Mouse (Mus musculus) mammary gland, adult 2 months (tissue): ENCODE measurements around the gene Vasn. TPM values are rescaled to one million over a fixed set of nuclear protein-coding genes. Genes with fewer than 3 reads are reported as not detected.

Experiments
- polyA plus RNA-seq: library from polyadenylated mRNA; depleted of rRNA; stranded (reverse); fragments of >200 nt; gene quantifications from 2 replicates; pipeline ENCODE4 v1.2.3, GENCODE M21; 2012; ENCODE audit warnings: low replicate concordance; rRNA removed

Vasn gene
- 55.7 and 69.7 TPM in 2 replicates for polyA plus RNA-seq

DNA sequence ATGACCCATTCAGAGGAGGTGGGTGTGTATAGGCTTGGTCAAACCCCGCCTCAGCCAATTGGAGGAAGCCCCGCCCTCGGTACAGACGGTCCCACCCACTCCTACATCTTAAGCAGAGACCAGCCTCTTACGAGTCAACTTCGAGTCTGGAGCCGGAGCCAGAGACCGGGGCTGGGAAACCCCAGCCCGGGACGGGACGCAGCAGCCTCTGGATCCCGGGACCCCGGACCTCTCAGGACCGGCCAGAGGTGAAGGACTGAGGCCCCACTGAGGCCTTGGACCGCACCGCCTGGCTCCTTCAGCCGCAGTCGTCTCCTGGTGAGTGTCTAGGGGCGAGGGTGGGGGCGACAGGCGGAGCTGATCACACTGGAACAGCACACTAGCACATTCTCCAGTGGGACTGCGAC lies at the start of gene Vasn, which contains the start of gene Dnaja3:
Gene Vasn (plus strand): TSS at position 111 of the 407 bp plus-strand sequence.
Gene Dnaja3 (plus strand): TSS at position 159 of the 407 bp plus-strand sequence.

DNA sequence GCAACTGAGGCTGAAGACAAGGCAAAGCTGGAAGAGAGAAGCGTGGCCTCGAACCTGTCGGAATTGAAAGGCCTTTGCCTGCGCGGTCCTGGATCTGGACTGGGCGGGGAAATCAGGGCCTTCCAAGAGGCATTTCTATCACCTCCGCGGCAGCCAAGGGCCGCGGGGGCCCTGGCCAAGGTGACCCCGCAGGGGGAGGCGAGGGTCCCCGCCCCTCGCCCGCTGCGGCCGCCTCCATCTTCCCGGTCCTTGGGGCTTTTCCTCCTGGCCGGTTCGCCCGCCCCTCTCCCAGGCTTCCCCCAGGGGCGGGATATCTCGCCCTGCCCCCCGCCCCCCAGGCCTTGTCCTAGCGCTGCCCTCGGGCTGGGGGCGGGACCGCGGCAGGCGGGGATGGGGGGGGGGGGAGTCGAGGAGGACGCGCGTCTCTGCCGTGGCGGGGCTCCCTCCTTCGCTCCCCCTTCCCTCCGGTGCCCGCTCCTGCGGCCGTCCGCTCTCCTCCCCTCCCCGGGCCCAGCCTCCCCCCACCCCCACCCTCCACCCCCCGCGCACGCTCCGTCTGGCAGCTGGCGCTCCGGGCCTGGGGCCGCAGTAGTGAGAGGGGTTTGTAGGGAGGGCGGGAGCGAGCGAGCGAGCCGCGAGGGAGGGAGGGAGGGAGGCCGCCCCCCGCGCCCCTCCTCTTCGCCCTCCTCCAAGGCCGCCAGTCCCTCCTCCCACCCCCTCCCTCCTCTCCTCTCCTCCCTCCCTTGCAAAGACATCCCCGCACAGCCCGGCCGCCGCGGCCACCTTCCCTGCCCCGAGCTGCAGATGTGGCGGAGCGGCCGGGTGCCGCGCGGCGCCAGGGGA lies 45.5 kb upstream of the Vasn start, which contains the start of gene Glis2:
Gene Glis2 (plus strand): TSS at position 743 of the 843 bp plus-strand sequence.

DNA sequence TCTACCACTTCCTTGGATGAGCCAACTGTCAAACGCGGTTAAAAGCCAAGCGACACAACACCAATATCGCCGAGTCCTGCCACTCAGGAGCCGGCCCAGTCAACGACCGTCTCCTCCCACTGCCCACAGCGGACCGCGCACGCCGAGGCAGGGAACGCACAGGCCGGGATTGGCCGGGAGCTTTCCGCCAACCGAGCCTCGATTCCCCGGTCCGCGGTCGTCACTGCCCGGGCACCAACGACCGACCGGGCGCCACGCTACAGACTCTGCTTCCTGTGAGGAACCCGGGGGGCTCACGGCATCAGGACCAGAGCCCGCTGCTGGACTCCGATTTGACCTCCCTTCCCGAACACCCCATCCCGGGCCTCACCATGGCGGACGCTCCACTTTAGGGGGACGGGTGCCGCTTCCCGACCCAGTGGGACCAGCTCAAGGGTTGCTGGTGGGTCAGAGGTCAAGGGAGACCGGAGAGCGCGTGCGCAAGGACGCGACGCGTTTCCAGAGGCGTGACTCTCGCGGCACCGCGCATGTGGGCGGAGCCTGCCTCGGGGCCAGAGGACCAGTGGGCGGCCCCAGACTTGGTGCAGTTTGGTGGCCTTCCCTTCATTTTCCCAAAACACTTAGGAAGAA lies 15.1 kb upstream of the Vasn start, which contains the start of gene Pam16:
Gene Pam16 (minus strand): TSS at position 508 of the 630 bp plus-strand sequence.

DNA sequence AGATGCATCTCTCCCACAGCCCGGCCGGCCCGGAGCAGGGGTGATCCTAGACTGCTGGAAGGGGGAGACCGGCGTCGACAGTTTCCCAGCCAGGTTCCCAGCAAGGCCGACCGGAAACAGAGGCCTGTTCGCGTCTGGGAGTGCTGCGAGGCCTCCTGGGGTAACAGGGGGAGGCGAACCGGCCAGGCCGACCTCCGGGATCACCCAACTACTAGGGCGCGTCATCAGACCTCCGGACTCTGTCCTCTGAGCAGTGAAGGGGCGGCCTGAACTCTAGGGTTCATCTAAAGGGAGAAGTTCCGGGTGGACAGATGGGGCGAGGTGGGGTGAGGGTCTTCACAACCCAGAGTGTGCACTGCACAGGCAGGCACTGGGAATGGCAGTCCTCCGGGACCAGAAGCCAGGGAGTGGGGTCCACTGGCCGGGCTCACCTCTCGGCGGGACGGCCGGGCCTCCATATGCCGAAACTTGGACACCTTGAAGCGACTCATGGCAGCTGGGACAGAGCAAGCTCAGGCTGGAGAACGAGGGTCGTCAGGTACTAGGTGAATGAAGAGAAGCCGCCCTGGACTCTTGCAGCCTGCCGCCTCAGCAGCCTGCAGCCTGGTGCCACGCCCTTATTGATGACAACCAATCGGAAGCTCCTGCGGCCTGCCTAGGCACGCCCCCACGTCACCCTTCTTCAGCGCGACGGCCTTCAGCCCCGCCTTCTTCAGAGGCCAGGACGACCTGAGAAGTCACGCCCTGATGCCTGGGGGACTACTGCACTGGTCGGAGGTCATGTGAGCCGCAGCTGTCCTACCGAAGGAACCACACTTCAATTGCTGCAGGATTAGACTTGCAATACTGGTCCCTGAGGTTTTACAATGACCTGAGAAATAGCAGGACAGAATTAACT lies 39.6 kb downstream of the Vasn start, which contains the start of gene Coro7:
Gene Coro7 (minus strand): TSS at position 657 of the 898 bp plus-strand sequence.

Other genes starting within 250 kb of the Vasn start
- gene Adcy9, start 219.4 kb upstream of the Vasn start, polyA plus RNA-seq = 10.7 and 15.7 TPM in 2 replicates
- gene Srl, start 98.1 kb upstream of the Vasn start, polyA plus RNA-seq = 2.3 and 93.5 TPM in 2 replicates
- gene Tfap4, start 80.1 kb upstream of the Vasn start, polyA plus RNA-seq = 8.1 and 10.8 TPM in 2 replicates
- gene Glis2, start 45.2 kb upstream of the Vasn start, polyA plus RNA-seq = 27.6 and 30.4 TPM in 2 replicates
- 16.4 and 16.5 TPM in 2 replicates for gene Pam16, start 15.0 kb upstream of the Vasn start, polyA plus RNA-seq
- gene Dnaja3, start within 50 bp of the Vasn start, polyA plus RNA-seq = 22.9 and 40.5 TPM in 2 replicates
- 101 and 150 TPM in 2 replicates for gene Coro7, start 39.8 kb downstream of the Vasn start, polyA plus RNA-seq
- gene Nmral1, start 79.4 kb downstream of the Vasn start, polyA plus RNA-seq = 5.5 and 7.7 TPM in 2 replicates
- gene Hmox2, start 86.4 kb downstream of the Vasn start, polyA plus RNA-seq = 25.1 and 44.8 TPM in 2 replicates
- 130 and 138 TPM in 2 replicates for gene Cdip1, start 150.4 kb downstream of the Vasn start, polyA plus RNA-seq
- gene 4930562C15Rik, start 195.5 kb downstream of the Vasn start, polyA plus RNA-seq = 0.13 TPM in 1 of 2 replicates, not detected in the other
- gene Ubald1, start 240.4 kb downstream of the Vasn start, polyA plus RNA-seq = 44.3 and 89.8 TPM in 2 replicates
- 141 and 173 TPM in 2 replicates for gene Mgrn1, start 246.3 kb downstream of the Vasn start, polyA plus RNA-seq